Mouse (Mus musculus) gastrocnemius, adult 2 months (tissue): ENCODE data around the gene Gm21981. TPM values are rescaled to one million over a fixed set of nuclear protein-coding genes. Genes with fewer than 3 reads are reported as not detected.

Experiments
- DNase-seq: peaks from one replicate; pipeline ENCODE4 v3.0.0; 2022
- H3K27ac ChIP-seq: fragments of 200-600 bp; 2 replicates; pipeline ENCODE4 v1.8.1; 2022; ENCODE audit warnings: mild to moderate bottlenecking
- H3K4me3 ChIP-seq: fragments of 200-600 bp; 2 replicates; pipeline ENCODE4 v1.8.1; 2022; ENCODE audit warnings: mild to moderate bottlenecking, moderate library complexity
- CTCF ChIP-seq: fragments of 200-600 bp; IDR thresholded peaks from 2 replicates; pipeline ENCODE4 v1.8.1; 2022; ENCODE audit warnings: antibody characterized with exemption, mild to moderate bottlenecking, moderate library complexity
- intact Hi-C: fragments of 180-260 bp; cut with DNase I; formaldehyde crosslinking; loops from one replicate; pipeline ENCODE4 v1.15.1; 2025
- total RNA-seq, 2 experiments: library from RNA; stranded (reverse); gene quantifications; 2 replicates each; pipeline ENCODE4 v1.2.3; 2021

Gene Gm21981
- total RNA-seq, 2 experiments from 2014 or later = 0.45 to 0.46 TPM

- H3K4me3 ChIP-seq = no peak overlapping the region
- intact Hi-C loops = no loop called here
- no peak for TF ChIP-seq CTCF
- DNase-seq = no peak
- H3K27ac ChIP-seq = no peak overlapping the region
These were observed 26.9 kb upstream of the Gm21981 start for GRCm38 (mm10) chr17:47721183-47721582.

- Histone ChIP-seq H3K4me3 (no peak overlapping the region), H3K27ac (no peak overlapping the region)
- no peak for DNase-seq
- intact Hi-C loops = no loop called here
- TF ChIP-seq CTCF = no peak
These were observed 20.8 kb upstream of the Gm21981 start for GRCm38 (mm10) chr17:47715037-47715436.

- TF ChIP-seq CTCF = no peak
These were observed 18.8 kb upstream of the Gm21981 start for GRCm38 (mm10) chr17:47712889-47713571.

DNA sequence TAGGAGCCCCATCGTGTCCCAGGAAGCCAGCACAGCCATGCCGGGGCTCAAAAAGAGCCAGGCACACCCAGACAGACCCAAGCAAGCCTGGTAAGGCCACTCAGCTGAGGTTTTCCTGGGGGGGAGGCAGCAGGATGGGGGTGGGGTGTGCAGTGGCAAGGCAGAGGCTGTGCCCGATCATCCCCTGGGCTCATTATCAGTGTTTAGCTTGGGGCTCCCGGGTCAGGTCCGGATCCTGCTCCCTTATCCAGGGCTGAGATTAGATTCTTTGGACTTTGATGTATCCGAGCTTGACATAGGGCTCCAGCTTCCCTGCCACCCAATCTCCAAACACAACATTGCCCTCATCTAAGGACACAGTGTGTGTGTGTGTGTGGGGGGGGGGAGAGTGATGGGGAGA, 17.6 kb upstream of the Gm21981 start:
- Histone ChIP-seq H3K27ac (no peak overlapping the region), H3K4me3 (no peak overlapping the region)
- no peak for TF ChIP-seq CTCF
- intact Hi-C loops = no loop called here
- DNase-seq = no peak

More at GRCm38 (mm10) chr17:47712889-47713571, 18.8 kb upstream of the Gm21981 start:
- no peak for DNase-seq
- Histone ChIP-seq H3K4me3 (no peak overlapping the region), H3K27ac (no peak overlapping the region)
- intact Hi-C loops = no loop called here

GRCm38 (mm10) chr17:47710036-47710435, 15.8 kb upstream of the Gm21981 start:
- Histone ChIP-seq H3K27ac (no peak overlapping the region), H3K4me3 (no peak overlapping the region)
- intact Hi-C loops = no loop called here
- TF ChIP-seq CTCF = no peak
- DNase-seq = no peak

DNA sequence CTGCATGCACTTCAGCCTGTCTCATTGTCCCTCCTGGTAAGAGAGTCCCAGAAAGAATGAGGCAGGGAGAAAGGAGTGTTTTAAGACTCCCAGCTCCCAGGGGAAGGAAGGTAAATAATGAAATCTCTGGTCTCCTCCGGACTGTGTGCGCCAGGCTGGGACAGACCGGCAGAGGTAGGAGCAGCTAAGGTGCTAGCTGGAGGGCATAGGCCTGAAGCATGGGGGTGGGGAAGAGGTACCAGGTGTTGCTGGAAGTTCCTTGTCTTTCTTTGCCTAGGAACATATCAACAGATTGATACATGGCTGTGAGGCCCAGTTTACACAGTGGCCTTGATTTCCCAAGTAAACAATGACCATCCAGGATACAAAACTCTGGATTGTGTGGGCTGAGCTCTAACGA, 14.7 kb upstream of the Gm21981 start:
- Histone ChIP-seq H3K4me3 (no peak overlapping the region), H3K27ac (no peak overlapping the region)
- intact Hi-C loops = no loop called here
- no peak for TF ChIP-seq CTCF
- DNase-seq = no peak

DNA sequence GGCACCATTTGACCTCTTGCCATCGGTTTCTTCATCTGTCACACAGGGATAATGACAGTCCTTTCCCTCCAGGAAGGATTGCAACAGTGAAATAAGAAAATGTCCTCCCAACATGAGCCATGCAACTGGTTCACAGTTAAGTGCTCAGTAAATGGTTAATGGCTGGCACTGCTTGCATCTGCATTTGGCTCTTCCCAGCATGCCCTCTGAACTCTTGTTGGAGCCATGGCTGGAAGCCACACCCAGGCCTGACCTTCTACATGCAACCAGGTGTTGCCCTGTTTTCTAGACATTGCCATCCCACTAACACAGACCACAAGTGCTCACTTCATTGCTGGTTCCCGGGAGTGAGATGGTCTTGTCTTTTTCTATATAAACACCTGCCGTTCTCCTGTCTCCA, 13.7 kb upstream of the Gm21981 start:
- H3K27ac ChIP-seq = no peak overlapping the region
- intact Hi-C loops = no loop called here
- no peak for TF ChIP-seq CTCF
- DNase-seq = no peak
- no peak overlapping the region for H3K4me3 ChIP-seq

DNA sequence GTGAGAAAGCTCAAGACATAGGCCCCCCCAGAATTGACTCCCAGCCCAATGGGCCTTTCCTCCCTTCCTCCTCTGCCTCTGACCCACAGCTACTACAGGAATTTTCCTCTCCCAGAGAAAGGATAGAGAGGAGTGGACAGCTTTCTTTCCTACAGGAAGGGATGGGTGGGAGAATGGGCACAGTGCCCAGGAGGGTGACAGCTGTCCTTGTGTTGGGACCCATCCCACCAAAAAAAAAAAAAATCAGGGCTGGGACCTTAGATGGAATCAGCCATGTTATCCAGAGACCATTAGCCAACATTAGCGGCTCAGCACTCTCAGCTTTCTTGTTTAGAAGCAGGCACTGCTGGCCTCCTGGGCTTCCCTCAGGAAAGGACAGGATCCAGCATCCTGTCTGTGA, 11.9 kb upstream of the Gm21981 start:
- no peak overlapping the region for H3K27ac ChIP-seq
- no peak for TF ChIP-seq CTCF
- intact Hi-C loops = no loop called here
- no peak for DNase-seq
- no peak overlapping the region for H3K4me3 ChIP-seq

DNA sequence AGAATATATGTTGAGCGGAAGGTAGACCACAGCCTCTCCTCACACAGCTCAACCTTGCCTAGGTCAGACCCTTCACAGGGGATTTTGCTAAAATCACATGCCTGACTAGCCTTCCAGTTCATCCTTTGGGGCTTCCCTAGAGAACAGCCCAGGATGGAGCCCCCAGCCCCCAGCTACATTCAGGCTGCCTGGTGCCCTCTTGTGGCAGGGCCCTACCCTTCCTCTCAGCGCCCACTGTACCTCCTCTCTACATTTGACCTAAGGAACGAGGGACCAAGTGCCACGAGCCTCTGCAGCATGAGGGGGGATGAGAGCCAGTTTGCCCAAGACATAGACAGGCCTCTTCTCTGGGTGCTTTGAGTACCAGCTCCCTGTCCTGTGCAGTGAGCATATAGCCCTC, 10.4 kb upstream of the Gm21981 start:
- no peak overlapping the region for H3K4me3 ChIP-seq
- peak; percentile 39; the same call in 1 of the 2 replicates for TF ChIP-seq CTCF
- intact Hi-C loops = no loop called here
- H3K27ac ChIP-seq = no peak overlapping the region
- DNase-seq = no peak

- no peak overlapping the region for H3K4me3 ChIP-seq
- H3K27ac ChIP-seq = no peak overlapping the region
- intact Hi-C loops = no loop called here
- no peak for DNase-seq
- no peak for TF ChIP-seq CTCF
These were observed 9.3 kb upstream of the Gm21981 start for GRCm38 (mm10) chr17:47703556-47703955.

DNA sequence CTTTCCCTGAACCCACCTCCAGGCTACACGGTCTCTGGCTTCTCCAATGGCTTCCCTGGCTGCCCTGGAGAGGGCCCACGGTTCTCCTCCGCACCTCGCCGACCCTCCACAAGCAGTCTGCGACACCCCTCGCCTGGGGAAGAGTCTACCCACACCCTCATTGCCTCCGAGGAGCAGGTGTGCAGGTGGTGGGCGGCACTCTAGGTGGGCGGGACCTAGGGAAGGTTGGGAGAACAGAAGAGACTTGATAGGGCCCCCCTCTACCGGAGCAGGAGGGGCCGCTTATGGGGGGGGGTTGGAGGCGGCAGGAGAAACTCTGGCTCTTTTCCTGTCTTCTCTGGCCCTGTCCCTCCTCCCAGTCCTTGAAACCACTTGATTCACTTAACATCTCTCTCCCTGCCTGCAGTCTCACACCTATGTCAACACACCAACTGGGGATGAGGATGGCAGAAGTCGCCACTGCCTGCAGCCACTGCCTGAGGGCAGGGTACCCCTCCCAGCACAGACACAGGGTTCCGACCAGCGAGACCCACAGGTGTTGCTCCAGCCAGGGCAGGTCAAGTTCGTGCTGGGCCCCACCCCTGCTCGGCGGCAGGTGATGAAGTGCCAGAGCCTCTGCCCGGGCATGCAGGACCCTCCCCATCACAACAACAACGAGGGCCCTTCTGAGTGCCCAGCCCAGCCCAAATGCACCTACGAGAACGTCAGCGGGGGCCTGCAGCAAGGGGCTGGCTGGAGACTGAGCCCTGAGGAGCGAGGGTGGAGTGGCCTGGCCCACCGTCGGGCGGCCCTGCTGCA, 8.5 kb upstream of the Gm21981 start:
- intact Hi-C loops = no loop called here
- no peak for TF ChIP-seq CTCF
- H3K4me3 ChIP-seq = no peak overlapping the region
- DNase-seq = no peak
- no peak overlapping the region for H3K27ac ChIP-seq

- H3K4me3 ChIP-seq = no peak overlapping the region
- intact Hi-C loops = no loop called here
- TF ChIP-seq CTCF = no peak
- H3K27ac ChIP-seq = no peak overlapping the region
- DNase-seq = no peak
These were observed 7.5 kb upstream of the Gm21981 start for GRCm38 (mm10) chr17:47701793-47702192.

DNA sequence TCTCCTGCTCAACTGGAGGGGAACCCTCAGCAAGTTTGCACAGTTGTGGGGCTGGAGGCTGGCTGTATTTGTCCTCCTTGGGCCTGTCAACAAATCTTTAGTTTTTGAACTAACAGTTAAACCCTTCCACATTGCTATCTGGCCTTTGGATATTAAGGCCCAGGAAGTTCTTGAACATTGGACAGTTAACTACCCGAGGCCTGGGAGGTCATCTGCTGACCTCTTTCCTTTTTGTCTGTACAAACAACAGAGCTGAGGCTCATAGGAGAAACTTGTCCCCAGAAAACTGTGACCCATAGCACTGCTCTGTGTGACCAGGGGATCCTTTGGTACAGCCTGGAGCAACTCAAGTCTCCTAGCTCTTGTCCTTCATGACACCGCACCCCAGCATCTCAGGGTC, 4.8 kb upstream of the Gm21981 start:
- intact Hi-C loops = loop anchor here (10.0 kb wide), 1 partner anchor 334 kb away; the partner anchor contains the start of gene Mrps10
- Histone ChIP-seq H3K4me3 (no peak overlapping the region), H3K27ac (no peak overlapping the region)
- DNase-seq = no peak
- TF ChIP-seq CTCF = no peak
